Mouse (Mus musculus): Measurements from ENCODE around the gene Clta.

DNA sequence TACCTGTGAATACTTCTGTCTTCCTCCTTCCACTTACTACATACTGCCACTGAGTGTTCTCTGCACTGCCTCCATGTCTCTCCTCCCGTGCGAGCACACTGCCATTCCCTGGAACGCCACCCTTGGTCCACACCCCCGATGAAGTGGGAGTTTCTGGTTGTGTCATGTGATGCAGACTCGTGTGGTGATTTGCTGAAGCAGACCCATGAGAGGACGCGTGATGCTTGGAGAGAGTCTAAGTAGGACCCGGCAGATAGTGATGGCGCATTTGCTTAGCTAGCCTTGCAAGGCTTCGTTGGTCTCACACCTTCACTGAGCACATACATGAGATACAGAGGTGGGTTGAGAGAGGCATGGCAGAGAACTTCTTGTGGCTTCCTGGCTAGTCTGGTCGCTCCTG lies 11.2 kb upstream of the Clta start:
- TF ChIP-seq CTCF (IDR thresholded peaks at IDR 0.05; ENCODE audit: low read depth), result no peak
- TF ChIP-seq EP300 (optimal IDR thresholded peaks at IDR 0.05), result no peak
